Mouse (Mus musculus): Measurements from ENCODE around the gene Akain1.

Akain1 gene

GRCm38 (mm10) chr17:69479261-69479660 lies 40.1 kb downstream of the Akain1 start:
- DNase-seq (ENCODE audit: extremely low read depth, low read depth, low spot score) = no peak

DNA sequence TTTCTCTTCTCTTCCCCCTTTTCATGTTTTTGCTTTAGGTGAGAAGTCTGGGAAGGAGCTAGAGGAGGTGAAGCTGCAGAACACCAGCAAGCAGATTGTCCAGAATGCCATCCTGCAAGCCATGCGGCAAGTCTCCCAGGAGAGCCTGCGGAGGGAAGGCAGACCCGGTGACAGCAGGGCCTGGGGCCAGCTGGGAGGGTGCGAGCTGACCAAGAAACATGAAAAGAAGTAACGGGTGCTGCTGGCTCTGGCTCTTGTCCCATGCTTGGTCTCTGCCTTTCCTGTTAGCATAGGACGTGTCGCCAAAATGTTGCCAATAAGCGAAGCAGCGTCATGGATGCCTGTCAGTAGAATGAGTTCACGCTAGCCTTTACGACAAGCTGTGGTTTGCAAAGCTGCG lies 48.0 kb downstream of the Akain1 start:
- DNase-seq (ENCODE audit: extremely low read depth, low read depth, low spot score) = no peak

GRCm38 (mm10) chr17:69487884-69488283 lies 48.8 kb downstream of the Akain1 start:
- DNase-seq (ENCODE audit: extremely low read depth, low read depth, low spot score) = no peak

DNA sequence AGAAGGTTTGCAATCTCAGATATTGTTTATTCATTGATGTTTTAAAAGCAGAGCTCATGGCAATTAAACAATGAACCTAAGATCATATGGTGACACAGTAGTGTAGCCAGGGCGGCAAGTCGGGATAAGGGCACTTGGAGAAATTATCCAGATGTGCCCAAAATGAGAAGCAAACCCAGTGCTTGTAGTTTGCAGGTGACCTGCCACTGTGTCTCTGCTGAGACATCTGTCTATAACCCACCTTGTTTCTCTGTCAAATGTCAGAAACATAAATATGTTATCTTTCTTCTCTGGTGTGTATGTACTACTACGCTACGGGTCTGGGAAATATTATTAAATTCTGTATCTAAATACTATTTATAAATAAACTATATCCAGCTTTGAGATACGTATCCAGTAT lies 49.7 kb downstream of the Akain1 start:
- no peak for DNase-seq (ENCODE audit: extremely low read depth, low read depth, low spot score)

DNA sequence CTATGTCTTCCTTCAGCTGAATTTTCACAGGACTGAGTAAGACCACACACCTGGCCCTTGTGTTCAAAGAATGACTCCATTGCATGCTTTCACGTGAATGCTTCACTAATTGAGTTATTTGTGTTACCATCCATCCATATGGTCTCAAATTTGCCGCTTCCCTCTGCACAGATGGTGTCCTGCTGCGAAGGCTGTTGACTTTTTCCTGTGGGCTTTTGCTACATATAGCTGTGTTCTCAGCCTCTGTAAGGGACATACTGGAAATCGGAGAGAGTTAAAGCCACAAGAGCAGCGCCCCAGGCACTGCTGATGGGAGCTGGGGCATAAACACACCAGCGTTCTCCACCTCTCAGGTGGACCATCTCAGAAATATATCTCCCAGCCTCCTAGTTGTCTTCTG lies 53.2 kb downstream of the Akain1 start:
- DNase-seq (ENCODE audit: extremely low read depth, low read depth, low spot score) = no peak

GRCm38 (mm10) chr17:69495531-69495930 lies 56.4 kb downstream of the Akain1 start:
- DNase-seq (ENCODE audit: extremely low read depth, low read depth, low spot score) = no peak

GRCm38 (mm10) chr17:69496125-69496524 lies 57.0 kb downstream of the Akain1 start:
- no peak for DNase-seq (ENCODE audit: extremely low read depth, low read depth, low spot score)

DNA sequence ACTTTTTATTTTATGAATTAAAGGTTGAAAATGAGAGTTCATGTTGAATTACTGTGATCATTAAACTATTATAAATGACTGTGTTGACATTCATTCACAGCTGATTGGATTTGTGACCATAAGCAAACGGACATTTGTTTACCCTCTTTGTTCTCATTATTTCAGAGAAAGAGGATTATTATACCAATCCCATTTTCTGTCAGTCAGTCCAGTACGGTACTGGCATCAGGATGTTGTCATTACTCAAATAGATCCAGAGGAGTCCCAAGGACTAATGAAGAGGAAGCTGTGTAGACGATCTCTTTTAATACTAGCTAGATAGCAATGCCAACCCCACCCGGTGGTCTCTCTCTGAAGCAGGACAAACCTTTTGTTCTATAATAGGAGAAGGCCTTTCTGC lies 58.2 kb downstream of the Akain1 start:
- no peak for DNase-seq (ENCODE audit: extremely low read depth, low read depth, low spot score)

DNA sequence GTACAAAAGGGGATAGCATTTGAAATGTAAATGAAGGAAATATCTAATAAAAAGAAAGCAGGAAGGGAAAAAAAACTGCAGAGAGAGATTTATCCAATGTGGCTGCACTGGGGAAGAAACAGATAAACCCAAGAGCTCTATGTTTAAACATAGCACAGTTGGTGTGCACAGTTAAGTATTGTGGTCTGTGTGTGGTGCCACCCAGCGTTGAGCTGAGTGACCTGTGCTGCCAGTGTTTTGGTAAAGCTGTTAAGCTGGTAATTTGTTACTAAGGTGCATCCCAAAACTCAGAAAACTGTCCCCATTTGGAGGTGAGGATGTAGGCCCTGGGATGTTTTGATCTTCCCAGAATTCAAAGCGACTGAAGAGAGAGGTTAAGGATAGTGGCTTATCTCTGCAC lies 59.8 kb downstream of the Akain1 start:
- no peak for DNase-seq (ENCODE audit: extremely low read depth, low read depth, low spot score)

DNA sequence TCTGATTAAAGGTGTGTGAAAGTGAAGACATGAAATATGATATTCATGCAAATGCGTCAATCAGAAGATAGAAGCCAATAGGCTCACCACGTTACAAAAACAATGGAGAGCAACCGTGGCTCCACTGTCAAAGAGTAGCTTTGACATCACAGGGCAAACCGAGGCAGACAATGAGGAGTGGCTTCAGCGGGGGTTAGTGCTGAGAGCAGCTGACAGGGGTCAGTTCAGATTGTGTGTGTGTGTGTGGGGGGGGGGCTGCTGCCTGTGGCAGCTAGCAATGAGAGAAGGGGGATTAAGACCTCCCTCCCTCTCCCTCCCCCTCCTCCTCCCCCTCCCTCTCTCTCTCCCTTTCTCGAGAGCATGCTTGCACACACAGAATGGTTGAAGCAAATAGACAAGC lies 60.3 kb downstream of the Akain1 start:
- no peak for DNase-seq (ENCODE audit: extremely low read depth, low read depth, low spot score)

DNA sequence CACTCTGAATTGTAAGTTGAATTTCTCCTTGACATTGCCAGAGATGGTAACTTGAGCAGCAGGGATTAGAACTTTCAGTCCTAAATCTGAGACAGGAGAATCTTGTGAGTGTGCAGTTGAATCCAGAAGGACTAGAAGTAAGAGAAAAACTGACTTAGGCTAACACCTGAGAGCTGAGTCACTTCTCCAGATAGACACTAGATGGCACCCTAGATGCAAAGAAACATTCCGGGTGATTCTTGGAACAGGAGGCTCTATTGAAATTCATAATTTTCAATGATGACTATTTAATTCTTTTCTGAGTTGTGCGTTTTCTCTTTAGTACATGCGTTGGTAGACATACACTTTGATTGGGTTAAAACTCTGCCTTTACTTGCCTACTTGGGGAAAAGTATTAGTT lies 66.9 kb downstream of the Akain1 start:
- DNase-seq (ENCODE audit: extremely low read depth, low read depth, low spot score) = no peak

DNA sequence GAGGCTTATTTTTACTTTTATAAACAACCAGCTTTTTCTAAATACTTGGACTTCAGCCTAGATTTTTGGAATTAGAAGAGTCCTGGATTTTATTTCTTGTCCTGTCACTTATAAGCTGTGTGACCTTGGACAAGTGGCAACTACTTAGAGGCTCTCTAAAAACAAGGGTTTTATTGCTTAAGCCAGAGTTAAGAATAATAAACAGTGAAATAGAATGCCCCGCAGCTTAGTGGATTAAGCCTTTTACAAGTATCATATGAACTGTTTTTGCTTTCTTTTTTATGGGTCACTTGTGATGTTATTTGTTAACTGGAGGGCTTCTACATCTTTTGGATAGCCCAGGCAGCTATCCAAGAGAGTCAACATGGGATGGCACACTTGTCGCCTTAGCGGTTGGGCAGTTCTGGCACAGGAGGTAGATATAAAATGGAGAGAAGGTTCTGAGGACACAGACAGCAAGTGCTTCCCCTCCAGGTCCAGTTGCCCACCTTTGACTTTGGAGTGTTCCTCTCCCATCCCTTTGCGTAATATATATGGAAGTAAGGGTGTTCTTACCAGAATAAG lies 77.3 kb downstream of the Akain1 start:
- no peak for DNase-seq (ENCODE audit: extremely low read depth, low read depth, low spot score)

- no peak for DNase-seq (ENCODE audit: extremely low read depth, low read depth, low spot score)
Measured at GRCm38 (mm10) chr17:69531472-69531871, 92.3 kb downstream of the Akain1 start.

Data from fat pad, adult 2 months (tissue).